Mouse (Mus musculus) cerebellum, adult 11 months (tissue): Measurements from ENCODE around the gene Gtsf1.

ENCODE experiments used
- DNase-seq: peaks from one replicate; pipeline ENCODE4 v3.0.0; 2022

Gtsf1 gene

DNA sequence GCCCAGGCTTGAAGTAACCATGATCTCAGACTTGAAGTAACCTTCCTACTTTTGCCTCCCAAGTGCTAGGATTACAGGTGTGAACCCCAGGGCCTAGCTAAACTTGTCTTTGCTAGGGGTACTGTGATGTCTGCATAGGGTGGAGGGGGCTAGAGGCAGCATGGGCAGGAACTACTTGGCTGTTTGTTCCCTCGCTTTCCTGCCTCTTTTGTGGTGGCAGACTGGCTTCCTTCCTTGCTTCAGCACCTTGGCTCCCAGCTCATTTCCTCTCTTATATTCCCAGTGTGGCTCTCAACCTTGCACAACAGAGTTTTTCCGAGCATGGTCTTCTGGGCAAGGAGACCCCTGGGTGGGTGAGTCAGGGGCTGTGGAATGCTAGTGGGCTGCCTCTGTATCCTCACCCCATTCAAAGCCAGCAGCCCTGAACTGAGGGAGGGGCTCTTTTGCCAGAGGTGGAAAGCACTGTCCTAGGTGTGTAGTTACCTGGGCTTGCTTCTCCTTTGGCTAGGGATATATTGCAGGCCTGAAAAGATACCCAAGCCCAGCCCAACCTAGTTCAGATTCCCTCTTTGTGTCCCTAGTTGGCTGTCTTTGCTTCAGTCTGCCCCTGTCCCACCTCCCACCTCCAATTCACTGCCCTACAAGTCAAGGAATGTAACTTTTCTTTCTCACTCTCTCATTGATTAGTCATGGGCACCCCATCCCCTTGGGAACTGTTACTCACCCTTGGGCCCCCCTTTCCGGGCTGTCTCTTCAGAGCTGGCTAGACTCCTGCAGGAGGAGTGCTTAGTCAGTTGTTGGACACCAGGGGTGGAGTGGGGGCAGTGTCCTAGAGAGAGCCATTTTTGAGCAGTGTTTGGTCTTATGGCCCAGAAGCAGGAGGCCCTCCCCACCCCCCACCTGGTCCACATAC is 52.3 kb downstream of the Gtsf1 start:
- no peak for DNase-seq

DNA sequence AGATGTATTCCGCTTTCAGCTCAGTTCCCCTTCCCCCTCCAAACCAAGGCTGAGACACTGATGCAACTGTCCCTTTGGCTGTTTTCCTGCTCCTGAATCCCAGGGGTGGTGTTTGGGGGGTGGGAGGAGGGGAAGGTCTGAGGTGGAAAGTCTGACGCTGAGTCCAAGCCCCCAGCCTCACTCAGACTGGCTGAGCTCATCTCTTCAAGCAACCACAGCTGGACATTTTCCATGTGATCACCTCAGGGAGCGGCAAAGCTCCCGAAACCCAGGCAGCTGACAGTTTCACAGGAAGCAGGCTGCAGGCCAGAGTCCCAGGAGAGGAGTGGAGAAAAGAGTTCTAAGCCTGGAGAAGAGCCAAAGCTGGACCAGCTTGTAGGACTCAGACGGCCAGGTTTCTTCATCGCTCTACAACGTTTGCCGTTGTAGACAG is 53.4 kb downstream of the Gtsf1 start:
- no peak for DNase-seq

- no peak for DNase-seq
These were observed 55.0 kb downstream of the Gtsf1 start for GRCm38 (mm10) chr15:103375112-103375800.

DNA sequence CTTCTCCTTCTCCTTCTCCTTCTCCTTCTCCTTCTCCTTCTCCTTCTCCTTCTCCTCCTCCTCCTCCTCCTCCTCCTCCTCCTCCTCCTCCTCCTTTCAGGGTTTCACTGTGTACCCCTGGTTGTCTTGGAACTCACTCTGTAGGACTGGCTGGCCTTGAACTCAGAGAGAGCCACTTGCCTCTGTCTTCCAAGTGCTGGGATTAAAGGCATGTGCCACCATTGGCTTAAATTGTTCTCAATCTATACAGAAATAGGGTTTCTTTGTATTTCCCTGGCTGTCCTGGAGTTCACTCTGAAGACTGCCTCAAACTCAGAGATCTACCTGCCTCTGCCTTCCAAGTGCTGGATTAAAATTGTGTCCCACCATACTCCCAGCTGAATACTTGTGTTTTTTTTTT is 57.8 kb downstream of the Gtsf1 start:
- DNase-seq = no peak

GRCm38 (mm10) chr15:103371741-103372140 is 58.5 kb downstream of the Gtsf1 start:
- no peak for DNase-seq

DNA sequence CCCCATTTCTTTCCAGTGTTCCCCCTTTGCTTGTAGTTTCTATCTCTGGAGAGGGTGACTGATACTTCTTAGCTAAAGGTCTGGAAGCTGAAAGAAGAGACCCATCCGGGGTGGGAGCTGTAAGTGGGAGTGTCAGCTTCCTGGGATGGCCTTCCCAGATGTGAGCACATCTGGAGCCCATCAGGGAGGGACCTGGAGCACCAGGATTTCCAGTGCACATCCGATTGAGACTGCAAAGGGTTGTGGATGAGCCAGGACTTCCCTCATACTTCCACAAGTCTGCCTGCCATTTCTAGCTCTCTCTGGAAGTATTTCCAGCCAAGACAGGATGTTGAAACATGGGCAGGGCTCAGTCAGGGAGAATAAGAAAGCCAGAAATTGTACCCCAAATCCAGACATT is 59.1 kb downstream of the Gtsf1 start:
- DNase-seq = no peak

DNA sequence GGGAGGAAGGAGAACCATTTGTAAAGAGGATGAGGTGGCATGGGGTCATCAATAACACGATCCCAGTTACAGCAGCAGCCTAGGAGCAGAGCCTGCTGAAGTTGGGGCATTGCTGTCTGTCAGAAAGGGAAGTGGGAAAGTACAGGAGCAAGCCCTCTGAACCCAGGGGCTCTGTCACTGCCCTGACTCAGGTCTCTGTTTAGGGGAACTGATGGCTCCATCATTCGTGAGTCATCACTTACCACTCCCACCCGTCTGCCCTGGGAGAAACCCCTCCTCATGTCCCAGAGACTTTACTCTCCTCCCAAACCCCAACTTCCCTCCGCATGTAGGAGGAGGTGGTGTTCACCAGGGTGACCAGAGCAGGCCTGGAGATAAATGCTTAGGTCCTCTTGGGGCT is 59.8 kb downstream of the Gtsf1 start:
- no peak for DNase-seq

DNA sequence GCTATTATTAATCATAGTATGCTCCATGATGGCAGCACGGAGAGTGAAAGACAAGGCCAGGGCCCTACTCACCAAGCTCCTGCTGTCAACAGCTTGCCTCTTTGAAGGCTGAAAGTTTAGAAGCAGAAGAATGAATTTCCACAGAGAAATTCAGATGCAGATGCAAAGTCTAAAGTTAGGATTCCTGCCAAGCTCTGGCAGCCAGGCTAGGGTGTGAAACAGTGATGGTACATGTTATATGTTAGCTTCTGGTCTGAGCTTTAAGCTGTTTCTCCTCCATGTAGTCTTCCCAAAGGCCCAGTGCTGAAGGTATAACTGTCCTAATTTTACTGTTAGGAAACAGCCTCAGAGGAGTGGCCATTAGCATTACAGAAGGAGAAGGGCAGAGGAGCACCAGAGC is 61.1 kb downstream of the Gtsf1 start:
- DNase-seq = no peak

DNA sequence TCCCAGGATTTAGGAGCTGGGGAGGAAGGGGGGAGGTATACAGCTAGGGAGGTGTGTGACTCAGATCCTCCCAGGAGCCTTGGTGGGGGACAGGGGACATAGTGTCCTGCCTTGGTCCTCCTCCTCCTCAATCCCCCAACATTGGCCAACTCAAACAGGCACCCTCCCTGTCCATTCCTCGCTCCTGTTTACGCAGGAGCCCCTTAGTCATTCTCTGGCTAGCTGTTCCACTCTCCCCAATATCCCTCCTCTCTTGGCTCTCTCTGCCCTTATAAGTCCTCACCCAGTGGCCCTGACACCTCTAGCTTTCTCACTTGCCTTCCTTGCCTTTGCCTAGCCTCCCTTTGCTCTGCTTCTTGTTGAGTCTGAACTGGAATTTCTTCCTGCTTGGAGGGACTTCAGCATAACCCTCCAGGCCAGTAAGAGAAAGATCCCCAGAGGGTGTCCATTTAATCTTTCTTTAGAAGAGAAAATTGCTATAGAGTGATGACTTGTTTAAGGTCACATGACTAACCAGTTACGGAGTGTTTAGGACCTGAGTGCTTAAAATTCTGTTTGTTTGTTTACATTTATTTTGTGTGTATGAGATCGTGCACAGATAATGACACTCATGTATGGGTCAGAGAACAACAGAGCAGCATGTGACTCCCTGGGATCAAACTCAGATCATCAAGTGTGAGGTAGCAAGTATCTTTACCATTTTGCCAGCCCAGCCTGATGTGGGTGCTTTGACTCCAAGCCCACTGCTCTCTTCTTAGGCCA is 61.9 kb downstream of the Gtsf1 start:
- no peak for DNase-seq

- no peak for DNase-seq
These were observed 63.7 kb downstream of the Gtsf1 start, which contains the start of gene Itga5 for GRCm38 (mm10) chr15:103366376-103367149. Itga5 (minus strand) TSS chr15:103366763.

- no peak for DNase-seq
These were observed 64.5 kb downstream of the Gtsf1 start for GRCm38 (mm10) chr15:103365471-103366375.

DNA sequence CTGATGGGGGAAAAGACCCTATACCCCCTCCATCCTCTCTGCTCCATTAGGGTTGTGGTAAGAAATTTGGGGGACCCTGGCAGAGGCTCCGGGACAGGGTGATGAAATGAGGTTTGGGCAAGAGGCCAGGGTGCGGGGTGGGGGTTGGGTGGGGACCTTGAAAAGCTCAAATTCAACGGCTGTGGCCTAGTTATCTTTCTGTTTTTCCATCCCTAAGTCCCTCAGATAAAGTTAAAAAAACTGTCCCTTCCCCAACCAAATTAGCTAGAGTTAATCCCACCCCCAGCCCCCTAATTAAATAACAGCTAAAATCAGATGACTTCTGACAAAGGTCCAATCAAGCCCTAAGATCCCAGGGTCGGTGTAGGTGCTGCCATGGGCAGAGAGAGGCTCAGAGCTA is 65.5 kb downstream of the Gtsf1 start:
- no peak for DNase-seq

DNA sequence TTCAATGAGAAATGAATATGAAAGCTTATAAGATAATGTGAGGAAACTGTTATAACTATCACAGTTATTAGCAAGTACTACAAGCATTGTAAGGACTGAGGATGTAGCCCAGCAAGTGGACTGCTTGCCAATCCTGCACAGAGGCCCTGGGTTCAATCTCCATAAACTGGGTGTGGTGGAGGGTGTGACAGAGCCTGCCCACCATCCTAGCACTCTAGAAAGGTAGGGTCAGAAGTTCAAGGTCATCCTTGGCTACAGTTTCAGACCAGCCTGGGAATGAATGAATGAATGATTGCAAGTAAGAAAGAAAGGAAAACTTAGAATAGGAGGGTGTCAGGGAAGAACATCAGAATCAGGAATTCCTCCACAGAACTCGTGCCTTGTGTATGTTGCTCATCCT is 66.5 kb downstream of the Gtsf1 start:
- DNase-seq = no peak

GRCm38 (mm10) chr15:103362950-103363349 is 67.3 kb downstream of the Gtsf1 start:
- DNase-seq = no peak

- DNase-seq = no peak
These were observed 67.9 kb downstream of the Gtsf1 start for GRCm38 (mm10) chr15:103362333-103362732.

GRCm38 (mm10) chr15:103361269-103361668 is 69.0 kb downstream of the Gtsf1 start:
- no peak for DNase-seq

- peak; percentile 82 for DNase-seq
These were observed 70.2 kb downstream of the Gtsf1 start for GRCm38 (mm10) chr15:103359869-103360602.

DNA sequence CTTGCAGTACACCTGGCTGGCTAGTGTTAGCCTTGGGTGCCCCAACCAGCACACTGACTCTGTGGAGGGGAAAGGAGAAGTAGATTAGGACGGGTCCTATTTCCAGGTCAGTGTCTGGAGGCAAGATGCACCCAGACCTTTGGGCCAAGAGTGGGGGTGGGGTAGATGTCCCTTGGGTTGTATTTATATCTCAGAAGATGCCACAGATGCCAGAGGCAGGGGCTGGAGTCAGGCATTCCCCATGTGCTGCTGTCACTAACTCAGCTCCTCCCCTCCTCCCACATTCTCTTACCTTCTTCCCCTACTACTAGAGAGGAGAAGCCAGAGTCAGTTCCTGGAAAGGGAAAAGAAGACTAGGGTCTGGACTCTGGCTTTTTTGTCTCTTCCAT is 71.2 kb downstream of the Gtsf1 start:
- DNase-seq = no peak

DNA sequence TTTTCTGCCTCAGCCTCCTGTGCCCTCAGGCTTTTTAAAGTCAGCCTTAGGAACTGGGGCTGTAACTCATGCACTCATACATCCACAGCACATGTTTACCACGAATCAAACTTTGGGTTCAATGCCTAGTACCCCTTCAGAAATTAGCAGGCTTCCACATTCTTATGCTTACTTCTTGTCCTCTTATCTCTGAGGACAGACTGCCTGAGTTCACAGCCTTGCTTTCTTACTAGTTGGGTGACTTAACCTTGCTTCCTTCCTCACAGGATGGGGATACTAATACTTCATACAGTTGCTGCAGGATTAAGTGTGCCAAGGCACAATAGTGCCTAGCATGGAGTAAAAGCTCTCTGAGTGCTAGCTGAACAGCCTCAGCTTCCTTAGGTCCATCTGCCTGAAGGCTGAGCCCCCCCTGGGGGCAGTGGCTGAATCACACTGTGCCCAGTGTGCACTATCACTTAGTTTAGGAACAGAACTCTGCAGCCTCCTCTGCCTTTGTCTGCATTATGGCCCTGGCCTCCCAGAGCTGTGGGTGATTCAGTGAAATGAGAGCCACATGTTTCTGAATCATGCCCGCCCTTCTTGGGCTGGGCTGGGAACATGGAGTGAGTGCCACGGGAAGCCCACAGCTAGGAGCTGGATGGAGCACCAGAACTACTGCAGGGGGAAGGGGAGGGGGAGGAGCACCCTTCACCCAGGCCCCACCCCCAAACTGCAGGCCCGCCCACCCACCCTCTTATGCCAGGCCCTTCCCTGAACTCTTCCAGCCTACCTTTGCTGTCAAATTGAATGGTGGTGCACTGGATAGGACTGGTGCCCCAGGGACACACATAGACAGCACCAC is 71.8 kb downstream of the Gtsf1 start:
- no peak for DNase-seq

DNA sequence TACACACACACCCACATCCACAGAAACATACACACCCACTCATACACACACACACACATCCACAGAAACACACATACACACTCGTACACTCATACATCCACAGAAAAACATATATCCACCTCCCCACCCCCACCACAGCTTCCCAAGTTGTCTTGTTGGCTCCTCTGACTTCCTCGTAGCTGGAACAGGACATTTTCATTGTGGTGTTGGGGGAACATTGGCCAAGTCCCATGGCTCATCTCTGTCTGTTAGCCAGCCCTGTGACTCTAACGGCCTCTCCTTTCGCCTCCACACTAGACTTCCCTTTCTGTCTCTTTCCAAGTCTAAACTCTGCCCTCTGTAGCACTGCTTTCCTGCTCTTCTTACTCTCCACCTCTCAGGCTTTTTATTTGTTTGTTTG is 72.5 kb downstream of the Gtsf1 start:
- DNase-seq = no peak
